Mouse (Mus musculus) heart, adult 18-20 months (tissue): ENCODE results near the gene Acaa1a. TPM values are rescaled to one million over a fixed set of nuclear protein-coding genes. Genes with fewer than 3 reads are reported as not detected.

ENCODE experiments used
- DNase-seq, 2 experiments: peaks; one replicate each; pipeline ENCODE4 v3.0.0; 2021 to 2022; ENCODE audit warnings: mixed read lengths in 1 of 2
- total RNA-seq, 2 experiments: library from RNA; stranded (reverse); gene quantifications; 2 replicates each; pipeline ENCODE4 v1.2.3; 2021

The Acaa1a gene
- total RNA-seq, 2 experiments from 2014 or later = 77.1 to 85.3 TPM

DNA sequence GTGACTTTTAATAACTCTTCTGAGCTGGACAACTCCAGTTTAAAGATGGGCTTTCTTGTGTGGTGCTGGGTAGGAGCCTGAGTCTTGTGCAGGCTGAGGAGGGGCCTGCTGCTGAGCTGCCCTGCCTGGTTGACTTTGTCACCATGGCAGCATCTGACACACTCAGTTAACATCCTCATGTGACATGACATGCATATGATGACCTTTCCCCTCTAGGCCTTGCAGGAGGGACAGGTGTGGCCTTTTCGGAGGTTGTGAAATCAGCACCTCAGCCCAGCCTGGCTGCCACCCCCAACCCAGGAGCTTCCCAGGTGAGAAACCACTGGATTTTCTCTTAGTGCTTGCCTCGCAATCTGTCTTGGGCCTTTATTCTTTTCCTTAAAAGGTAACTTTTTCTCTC, 50.7 kb downstream of the Acaa1a start:
- no peak for DNase-seq

DNA sequence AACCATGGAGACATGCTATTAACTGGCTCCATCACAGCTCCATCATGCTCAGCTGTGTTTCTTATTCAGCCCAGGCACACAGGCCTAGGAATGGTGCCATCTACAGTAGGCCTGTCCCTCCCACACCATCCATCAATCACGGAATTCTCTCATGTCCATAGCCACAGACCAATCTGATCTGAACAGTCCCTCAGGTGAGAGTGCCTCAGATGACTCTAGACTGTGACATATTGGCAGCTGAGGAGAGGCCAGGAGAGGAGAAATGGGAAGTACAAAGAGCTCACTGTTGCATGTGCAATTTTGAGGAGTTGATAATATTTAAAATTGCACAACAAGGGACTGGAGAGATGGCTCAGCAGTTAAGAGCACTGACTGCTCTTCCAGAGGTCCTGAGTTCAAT, 55.3 kb downstream of the Acaa1a start:
- no peak for DNase-seq

Other genes starting within 250 kb of the Acaa1a start
- gene Plcd1, start 246.2 kb upstream of the Acaa1a start, total RNA-seq = 10 to 100 TPM; 14.1 to 16.5 TPM
- under 1 TPM in 1 of 2 experiments, not detected in 1; 0.64 TPM for gene Dlec1, start 237.2 kb upstream of the Acaa1a start, total RNA-seq
- 1 to 10 TPM; 1.7 to 4.3 TPM for gene Acaa1b, start 182.6 kb upstream of the Acaa1a start, total RNA-seq
- not detected for gene Gm47289, start 180.5 kb upstream of the Acaa1a start, total RNA-seq
- gene Slc22a13, start 130.6 kb upstream of the Acaa1a start, total RNA-seq = not detected
- gene Oxsr1, start 17.2 kb upstream of the Acaa1a start, total RNA-seq = 10 to 100 TPM; 51.0 to 52.6 TPM
- gene Myd88, start 1.7 kb downstream of the Acaa1a start, total RNA-seq = 10 to 100 TPM; 12.9 to 13.9 TPM
- gene Xylb, start 17.7 kb downstream of the Acaa1a start, total RNA-seq = under 1 TPM; 0.26 to 0.30 TPM
- gene Slc22a14, start 25.9 kb downstream of the Acaa1a start, total RNA-seq = not detected
- gene Acvr2b, start 62.4 kb downstream of the Acaa1a start, total RNA-seq = 1 to 10 TPM; 3.4 to 4.7 TPM
- 1 to 10 TPM; 2.7 to 4.0 TPM for gene Exog, start 105.3 kb downstream of the Acaa1a start, total RNA-seq
- gene Scn5a, start 239.3 kb downstream of the Acaa1a start, total RNA-seq = 100 to 1,000 TPM; 174 to 194 TPM